Mouse (Mus musculus) skeletal muscle tissue, adult 2 months (tissue): ENCODE measurements at regions not wholly inside any gene's neighbourhood (a gene's known extent, or its start where the extent isn't known, plus 50 kb on each side); places are given as distances from the start of the nearest gene placed in this dataset.

Experiments used
- DNase-seq: peaks from one replicate; pipeline ENCODE4 v3.0.0-alpha.2; 2012; ENCODE audit warnings: low read depth, low spot score

DNA sequence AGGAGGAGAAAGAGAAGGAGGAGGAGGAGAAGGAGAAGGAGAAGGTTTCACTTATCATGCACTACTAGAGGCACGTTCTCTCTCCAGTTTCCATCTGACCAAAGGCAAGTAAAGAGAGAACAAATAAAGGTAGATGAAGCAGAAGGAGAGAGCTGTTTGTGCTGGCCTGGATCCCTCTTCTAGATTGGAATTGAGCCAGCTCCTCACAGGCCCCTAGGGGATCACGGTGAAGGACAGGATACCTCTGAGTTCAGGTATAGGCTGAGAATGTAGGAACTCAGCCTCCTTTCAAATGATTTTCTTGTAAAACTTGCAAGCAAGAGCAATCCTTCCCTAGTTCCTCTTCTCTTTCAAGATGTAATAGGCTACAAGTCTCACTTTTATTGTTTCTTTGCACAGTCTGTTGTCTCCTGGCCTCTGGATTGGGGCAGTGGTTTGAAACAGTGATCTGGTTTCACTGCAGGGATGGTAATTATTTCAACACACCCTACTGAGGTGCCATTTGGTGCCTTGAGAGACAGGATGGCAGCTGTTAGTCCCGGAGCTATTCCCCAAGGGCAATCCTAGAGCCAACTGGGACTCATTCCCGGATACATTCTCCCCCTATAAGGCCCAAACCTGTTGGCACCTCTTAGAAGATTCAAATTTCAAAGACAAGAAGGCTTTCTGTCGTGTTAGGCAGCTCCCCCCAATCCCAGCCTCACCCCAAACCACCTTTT, 134.8 kb downstream of the Gm9817 start:
- peak; percentile 37 for DNase-seq

DNA sequence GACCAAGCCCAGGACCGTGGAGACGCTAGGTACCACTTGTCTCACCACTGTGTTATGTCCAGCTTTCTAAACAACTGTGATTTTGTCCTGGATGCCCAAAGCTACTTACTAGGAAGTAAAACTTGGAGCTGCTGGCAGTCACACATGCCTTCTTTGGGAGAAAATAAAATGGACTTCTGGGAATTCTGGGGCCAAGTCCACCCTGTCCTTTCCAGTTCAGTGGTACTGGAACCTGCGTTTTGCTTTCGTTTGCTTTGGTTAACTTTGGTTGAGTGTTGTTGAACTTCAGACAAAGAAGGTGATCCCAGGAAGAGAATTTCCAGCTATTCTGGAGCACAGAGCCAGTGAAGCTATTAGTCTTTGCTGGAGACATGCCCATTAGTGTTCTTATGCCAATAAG, 139.8 kb downstream of the Gm9817 start:
- DNase-seq: no peak

DNA sequence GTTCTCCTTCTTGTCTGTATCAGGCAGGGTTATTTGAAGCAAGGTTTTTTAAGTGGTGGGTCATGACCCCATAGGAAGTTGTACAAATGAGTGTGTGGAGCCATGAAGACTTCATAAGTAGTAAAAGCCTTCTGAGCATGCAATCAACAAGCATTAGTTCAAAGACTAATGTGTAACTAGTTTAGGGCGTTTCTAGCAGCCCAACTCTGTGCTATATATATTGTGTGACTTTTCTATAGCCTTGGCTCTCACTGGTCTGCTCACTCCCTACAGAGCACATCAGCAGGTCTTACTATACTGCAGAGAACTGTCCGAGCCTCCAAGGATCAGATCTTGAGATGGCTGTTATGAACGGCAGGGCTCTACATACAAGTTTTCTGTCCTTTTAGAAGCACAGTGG, 141.2 kb downstream of the Gm9817 start:
- DNase-seq: no peak

DNA sequence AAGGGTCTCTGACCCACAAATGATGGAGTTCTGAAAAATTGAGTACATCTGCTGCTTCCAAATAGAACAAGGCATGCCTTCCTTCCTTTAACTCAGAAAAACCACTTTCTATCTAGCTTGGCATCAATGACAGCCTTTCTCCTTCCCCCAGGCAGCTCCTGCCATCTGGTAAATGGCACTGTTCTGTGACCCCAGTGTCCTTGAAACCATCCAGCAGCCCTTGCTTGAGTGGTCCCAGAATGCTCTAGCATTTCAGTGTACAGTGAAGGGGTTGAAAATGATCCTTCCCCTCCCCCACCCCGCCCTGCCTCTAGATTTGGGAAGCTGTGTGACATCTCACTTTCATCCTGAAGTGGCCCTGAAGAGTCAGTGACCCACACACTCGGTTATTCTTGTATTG, 152.3 kb downstream of the Gm9817 start:
- no peak for DNase-seq

DNA sequence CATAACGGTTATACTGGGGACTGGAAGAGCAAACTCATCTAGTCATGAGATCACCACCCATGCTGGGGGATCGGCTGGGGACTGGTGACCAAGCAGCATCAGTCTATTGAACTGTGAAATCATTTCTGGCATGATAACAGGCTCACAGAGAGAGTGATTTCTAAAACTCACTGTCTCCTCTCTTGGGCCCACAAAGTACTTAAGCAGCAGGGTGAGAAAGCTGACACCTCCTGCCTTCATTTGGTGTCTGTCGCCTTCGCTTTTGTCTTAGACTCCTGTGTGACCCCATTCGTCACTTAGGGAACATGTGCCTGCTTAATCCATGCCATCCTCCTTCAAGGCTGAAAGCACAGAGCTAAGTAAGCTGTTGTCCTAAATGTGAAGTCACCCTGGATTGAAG, 154.3 kb upstream of the Mylip start:
- no peak for DNase-seq

DNA sequence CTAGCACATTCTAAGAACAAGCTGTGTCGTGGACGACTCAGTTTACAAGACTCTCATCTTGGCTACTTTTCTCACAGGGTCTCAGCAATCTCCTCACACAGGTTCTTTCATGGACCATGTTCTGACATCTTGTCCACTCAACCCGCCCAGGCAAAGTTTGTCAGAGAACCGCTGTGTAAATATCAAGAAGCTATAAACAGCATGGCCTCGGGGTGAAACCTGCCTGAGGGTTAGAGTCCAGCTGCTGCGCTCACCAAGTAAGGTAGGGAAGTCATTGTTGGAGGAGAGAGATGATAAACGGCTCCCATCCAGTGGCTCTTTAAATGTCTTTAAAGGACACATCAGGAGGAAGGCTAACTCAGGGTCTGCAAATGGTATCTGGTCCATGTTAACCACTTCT, 151.3 kb upstream of the Mylip start:
- DNase-seq: no peak

DNA sequence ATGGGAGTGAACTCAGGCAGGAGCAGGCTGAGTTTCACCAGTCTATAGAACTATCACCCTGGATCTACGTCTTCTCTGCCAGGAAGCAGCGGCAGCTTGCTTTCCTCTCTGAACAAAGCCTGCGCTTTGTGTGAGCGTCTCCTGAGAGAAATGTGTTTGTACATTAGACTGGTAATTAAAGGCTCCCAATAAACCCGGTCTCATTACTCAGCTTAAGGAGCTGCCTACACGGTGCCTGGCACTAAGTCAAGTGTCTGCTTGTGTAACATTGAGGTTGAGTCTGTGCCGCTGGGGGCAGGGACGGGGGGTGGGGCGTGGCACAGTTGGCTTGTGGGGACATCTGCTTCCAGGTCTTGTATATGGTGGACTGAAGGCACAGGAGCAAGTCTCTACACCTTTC, 150.4 kb upstream of the Mylip start:
- peak; percentile 13 for DNase-seq

DNA sequence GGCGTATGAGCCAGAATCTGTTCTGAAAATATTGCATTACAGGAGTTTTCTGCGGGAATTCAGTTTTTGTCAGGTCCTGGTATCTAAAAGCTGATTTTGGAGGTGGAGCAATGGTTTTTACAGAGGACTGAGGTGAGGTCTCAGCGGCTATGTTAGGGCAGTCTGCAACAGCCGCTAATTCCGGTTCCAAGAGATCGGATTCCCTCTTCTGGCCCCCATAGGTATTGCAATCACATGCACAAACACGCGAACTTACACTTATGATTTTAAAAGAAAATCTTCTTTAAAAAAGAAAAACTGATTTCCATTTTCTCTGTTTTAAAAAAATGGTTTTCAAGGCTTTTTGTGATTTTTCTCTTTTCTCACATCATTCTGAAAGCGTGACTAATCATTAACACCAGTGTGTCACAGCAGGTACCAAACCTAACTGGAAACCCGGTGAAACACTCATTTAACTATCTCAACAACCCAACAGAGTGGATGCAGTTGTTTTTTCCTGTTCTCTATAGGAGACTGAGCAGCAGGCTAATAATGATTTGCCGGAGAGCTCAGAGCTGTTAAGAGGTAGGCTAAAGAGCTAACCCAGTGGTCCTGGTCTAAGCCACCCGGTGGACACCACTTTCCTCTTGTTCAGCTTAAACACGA, 149.4 kb upstream of the Mylip start:
- DNase-seq: no peak

DNA sequence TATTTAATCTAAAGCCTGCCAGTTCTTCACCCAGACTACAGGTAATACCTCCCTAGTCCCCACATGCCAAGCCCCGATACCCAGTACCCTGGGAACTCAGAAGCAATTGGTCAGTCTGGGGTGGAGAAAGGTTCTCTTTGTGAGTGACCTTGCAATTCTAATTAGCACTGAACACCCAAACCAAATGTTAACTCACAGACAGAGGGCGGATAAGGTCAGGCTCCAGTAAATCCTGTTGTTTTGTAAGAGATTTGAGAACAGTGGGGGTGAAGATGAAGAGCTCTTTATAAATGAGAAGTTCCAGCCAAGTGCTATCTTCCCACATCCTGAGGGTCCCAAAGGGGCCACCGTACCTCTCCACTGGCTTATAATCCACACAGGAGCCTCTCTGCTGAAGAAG, 147.3 kb upstream of the Mylip start:
- DNase-seq: no peak

DNA sequence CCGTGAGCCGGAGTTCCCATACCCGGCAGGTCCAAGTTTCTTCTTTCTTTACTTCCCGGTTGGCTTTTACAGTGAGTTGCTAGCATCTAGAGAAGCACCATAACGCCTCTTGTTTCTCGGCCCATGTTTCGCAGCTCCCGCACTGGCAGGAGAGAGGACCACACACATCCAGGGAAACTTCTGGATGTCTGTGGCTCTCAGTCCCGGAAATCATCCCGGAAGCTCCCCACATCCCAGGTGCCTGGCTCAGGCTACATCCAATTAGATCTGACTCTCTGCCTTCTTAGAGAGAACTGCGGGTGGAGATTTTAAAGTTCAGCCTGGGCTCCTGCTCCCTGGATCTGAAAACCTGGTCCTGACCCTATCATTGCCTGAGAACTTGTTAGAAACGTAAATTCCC, 146.8 kb upstream of the Mylip start:
- DNase-seq: no peak

DNA sequence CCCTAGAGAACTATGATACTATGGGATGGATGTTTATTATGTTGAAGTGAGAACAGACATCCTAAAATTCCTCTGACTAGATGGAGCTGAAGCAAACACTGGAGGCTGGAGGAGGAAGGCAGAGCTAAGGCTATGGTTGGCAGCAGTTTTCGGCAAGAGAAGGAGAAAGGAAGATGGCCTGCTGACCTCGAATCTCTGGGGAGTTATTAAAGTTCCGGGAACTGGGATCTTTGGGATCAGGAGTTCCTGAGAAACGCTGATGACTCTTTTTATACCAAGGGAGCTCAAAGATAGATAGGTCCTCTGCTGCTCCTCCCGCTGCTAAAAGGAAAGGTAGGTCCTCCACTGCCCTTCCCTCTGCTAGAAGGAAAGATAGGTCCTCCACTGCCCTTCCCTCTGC, 143.9 kb upstream of the Mylip start:
- no peak for DNase-seq

DNA sequence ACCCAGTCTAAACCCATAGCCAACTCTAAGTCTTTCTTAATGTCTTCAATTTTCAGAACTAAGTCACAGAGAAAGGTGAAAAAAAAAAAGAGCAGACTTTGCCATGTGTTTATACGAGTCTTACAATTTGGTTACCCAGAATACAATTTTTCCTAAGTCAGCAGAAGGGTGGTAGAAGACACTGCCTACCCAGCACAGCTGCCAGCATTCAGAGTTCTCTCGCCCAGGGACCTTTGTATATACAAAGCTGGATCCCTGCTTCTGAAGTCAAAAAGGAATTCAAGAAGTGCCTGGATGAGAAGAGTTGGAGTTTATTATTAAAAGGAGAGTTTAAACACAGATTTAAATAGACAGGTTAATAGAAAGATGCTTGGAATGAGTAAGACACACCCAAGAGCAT, 143.2 kb upstream of the Mylip start:
- DNase-seq: no peak

DNA sequence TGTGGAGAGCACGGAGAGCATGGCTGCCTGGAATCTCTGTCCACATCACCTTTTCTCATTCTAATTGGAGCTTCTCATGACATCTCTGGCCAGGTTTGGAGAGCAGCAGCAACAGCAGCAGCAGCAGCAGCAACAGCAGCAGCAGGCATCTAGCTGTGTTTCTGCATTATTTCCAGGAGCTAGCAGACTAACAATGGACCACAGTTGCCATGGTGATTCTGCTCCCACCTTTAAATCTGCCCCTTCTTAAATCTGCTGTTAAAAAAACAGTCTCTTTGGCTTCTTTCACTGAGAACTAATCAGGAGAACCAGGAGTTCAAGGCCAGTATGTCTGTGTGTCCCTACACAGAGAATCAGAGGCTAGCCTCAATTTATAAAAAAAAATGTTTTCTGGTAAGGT, 139.5 kb upstream of the Mylip start:
- DNase-seq: no peak

DNA sequence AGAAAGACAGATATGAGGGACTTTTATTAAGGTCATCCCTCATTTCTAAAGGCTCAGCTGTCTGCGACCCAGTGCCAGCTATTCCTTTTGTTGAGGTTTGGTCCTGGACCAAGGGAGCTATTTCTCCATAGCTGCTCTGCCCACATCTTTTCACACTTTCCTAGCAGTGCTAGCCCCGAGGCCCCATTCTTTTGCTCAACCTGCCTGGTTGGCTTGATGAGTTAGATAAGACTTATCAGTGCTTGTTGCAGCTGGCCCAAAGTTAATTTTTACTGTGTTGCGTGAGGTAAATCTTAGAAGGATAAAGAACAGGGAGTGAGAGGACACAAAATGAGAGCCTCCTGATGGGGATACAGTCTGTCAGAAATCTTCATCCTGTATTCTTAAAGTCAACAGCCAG, 138.5 kb upstream of the Mylip start:
- no peak for DNase-seq

DNA sequence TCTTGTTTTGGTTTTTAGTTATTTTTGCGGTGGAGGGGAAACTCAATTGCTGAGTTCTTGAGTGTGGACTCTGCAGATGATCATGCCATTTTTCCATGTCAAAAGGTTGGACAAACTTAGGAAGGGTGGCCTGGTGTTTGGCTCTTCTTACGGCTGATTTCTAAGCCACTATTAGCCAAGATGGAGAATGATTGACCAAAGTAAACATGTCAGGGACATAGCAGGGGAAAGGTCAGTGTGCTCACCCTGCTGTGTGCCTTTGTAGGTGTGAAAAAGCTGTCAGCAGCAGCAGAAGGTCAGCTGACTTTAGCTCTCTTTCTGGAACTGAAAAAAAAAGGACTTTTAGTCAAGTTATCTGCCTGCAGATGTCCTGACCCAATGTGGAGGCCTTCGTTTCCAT, 137.4 kb upstream of the Mylip start:
- no peak for DNase-seq

DNA sequence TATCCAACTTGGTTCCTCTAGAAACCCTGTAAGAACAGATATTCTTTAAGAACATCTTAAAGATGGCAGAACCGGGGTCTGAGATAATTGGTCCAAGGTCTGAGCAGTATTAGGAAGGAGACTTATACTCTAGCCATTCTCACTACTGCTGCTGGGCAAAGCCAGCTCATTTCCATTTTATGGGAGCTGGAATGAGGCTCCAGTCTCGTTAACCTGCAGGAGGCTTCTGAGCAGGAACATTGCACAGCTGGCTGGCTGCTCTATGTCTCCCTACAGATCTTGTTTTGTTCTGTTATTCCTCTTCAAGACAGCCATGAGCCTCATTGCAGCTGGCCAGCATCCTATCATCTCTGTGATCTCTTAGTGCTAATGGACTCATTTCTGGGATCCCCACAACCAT, 136.3 kb upstream of the Mylip start:
- no peak for DNase-seq

DNA sequence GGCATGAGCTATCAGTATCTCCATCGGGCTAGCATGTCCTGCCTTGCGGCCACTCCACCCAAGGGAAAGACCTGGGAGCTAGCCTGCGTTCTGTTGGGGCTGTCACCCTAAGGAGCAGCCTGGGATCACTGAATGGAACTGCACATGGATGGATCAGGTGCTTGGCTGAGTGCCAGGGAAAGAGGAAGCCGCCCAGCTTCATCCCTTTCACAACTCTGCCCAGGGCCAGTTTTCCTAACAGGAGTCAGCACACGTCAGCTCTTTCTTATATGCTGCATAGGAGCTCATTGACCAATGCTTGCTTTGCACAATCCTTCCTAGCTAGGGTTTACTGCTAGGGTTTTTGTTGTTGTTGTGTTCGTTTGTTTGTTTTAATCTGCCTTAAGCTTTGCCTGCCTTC, 134.3 kb upstream of the Mylip start:
- no peak for DNase-seq

DNA sequence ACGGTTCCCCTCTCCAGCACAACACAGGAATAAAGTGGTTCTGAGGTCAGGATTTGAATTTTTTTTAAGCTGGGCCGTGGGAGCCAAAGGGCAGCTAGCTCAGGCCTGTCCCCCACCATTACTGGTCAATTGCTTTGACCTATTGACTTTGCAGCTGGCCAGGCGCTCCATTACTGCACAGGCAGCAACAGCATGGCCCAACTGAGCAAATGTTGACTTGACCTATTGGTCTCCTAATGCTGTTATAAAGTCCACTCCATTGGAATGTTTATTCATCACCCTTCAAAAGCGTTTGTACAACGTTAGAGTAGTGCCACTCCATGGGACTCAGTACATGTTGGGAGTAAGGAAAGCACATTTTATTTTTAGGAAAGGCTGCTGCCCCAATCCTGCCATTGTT, 127.5 kb upstream of the Mylip start:
- DNase-seq: no peak

DNA sequence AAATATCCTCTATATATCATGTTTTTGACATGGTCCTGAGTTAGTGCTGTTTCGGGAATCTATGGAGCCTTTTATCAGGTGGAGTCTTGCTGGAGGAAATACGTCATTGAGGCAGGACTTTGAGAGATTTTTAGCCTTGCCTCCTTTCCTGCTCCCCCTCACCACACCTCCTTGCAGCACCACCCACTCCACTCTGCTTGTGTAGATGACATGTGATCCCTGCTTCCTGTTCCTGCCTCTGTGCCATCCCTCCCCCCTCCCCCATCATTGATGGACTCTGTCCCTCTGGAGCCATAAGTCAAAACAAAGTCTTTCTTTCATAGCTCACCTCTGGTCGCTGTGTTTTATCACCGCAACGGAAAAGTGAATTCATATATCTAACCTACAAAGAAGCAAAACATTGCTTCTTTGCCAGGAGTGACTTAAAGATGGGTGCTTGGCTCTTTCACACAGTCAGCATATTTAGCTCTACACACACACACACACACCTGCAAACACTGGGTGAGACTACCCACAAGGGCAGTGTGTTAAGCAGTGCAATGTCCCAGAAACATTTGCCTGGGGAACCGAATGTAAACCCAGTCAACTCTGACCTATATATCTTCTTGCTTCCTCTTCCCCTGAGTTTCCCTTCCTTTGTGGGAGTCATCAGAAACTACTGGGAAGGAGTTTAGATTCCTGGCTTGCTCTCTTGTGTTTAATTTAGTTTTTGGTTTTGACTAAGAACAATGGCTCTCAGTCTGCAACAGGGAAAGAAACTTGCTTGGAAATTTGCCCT, 123.1 kb upstream of the Mylip start:
- DNase-seq: no peak

DNA sequence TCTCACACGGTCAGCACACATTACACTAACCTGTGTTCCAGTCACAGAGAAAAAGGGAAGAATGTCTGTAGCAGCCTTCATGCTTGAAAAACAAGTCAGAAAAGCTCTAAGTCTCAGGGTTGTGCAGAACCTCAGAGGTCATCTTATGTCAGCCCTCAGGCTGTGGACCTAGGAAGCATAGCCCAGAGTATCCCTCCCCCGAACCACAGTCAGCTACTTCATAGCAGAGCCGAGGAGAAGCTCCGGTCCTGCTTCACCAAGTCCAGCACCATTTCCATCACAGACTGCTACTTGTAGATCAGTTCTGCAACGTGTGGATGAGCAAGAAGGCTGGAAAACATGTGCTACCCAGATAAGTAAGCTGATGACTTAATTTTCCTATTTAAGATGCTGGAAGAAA, 122.1 kb upstream of the Mylip start:
- DNase-seq: no peak

DNA sequence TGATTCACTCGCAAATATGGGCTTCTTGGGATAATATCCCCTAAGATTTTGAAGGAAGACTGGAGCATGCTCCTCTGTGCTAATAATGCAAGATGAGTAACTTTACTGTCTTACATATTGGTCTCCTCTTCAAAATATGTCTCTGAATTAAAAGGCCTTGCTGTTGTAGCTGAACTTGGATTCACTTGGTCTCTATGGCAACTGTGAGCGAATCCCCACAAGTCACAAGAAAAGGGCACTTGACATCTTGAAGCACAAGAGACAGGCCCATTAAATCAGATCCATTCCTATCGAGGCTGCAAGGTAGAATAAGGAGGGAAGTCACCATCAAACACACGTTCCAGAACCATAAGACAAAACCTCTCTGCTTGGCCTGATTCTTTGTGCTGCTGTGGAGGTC, 121.6 kb upstream of the Mylip start:
- DNase-seq: no peak

DNA sequence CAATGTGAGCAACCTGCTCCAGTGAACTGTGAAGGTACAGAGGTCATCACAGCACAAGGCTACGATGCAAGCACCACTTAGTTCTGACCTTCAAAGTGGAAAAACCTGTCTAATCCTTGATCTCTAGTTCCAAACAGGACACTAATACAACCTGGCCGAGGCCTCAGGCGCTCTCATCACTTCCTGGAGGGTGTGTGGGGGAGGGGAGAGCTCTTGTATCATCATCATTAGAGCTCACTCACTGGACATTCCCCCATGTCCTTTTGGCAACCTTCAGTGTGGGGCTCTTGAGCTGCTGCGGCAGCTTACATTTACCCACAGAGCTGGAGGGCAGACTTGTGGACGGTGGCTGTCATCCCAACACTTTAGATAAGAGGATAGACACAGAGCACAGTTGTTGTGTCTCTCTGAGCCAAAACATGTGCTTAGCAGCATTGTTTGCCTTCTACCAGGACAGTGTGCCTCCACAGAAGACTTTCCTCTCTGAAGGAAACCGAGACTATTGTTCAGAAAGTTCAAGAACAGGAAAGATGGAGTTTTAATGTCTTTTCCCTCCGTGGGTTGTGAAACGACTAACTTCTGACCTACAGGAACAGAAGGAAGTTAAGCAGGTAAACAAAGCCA, 115.2 kb upstream of the Mylip start:
- DNase-seq: no peak

DNA sequence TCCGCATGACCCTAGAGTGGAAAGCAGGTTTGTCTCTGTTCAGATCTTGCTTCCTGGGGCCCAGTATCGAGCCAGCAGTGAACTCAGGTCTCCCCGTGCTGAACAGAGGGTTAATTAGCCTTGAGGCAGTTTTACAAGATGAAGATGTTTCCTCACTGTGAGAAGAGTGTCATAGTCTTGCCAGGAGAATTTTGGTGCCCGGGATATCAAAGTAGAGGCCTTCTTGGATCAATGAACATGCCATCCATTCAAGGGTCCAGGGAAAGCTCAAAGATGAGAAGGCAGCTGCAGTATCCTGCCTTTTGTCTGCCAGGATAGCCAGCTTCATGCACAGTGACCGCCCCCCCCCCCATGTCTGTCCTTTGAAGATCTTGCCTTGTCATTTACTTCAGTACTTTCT, 114.2 kb upstream of the Mylip start:
- no peak for DNase-seq
